Mouse (Mus musculus) adrenal gland, adult (tissue): Measurements from ENCODE around the gene Zfp219.

Experiments used
- DNase-seq, 2 experiments: peaks; one replicate each; pipeline ENCODE4 v3.0.0; 2022 to 2023; ENCODE audit warnings: low spot score in 1 of 2; ENCODE audit not compliant: inconsistent age in 2 of 2

Zfp219 gene

DNA sequence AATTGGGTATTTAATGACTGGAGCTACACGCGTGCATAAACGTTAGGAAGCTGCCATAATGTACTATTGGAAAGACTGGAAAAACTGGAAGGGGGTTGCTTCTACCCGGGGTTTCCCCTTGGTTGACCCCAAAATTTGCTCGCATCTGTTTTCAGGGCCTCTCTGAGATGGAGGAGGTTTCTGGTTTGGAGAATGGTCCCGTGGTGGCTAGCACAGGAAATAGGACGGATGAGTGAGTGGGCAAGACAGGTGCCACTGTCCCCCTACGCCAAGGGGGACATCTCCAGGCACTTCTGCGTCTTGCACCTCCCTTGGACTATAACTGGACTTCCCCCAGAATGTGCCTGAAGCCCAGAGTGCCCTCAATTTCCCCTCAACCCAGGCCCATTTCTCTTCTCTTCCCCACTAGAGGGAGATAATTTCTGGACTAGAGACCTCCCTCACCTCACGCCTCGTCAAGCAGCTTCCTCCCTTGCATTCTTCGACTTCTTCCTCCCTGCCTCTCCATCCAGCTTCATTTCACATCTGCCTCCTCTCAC, 1.4 kb downstream of the Zfp219 start:
- DNase-seq, result no peak

DNA sequence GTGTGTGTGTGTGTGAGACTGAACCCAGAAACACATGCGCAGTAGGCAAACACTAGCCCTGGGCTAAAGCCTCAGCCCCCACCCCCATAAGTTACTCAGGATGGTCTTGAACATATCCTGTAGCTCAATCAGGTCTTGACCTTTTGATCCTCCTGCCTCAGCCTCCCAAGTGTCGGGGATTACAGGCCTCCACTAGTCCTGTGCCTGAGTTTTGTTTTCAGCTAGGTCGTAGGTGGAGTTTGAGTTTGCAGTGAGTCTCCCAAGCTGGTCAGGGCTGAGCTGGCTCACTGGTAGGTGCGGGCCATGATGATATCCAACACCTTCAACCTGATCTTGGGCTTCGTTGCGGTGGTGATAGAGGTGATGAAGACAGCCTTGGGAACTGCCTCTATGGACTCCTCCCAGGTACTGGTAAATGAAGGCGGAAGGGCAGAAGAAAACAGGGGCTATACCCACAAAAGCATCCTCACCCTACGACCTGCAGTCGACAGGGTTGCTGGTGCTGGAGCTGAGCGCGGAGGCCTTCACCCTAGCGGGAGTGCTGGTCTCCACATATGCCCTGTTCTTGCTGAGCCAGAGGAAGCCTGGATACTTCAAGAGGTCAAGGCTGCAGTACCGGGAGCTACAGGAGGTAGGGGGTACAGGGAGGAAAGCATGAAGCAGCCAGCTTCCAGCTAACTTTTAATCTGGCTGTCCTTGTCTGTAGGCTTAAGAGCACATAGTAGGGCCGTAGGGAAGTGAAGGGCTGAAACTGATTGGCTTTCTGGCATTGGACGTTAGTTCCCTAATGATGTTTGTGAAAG, 2.1 kb downstream of the Zfp219 start:
- DNase-seq, result peak; percentile 52 to 68

DNA sequence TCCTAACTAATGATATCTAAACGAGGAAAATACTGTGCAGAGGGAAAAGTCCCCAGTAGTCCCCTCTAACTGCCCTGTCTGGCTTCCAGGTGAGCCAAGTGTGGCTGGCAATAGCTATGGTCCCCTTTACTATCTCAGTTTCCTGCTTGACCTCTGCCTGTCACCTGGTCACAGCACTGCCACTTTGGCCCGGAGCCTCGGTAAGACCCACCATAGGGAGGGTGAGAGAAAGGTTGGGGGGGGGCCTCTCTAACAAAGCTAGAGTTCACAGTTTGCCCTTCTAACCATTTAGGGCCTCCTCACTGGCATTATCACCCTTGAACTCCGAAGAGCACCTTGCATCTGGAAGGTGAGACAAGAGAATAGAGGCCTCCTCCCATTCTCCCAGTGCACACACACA, 2.9 kb downstream of the Zfp219 start:
- peak in 1 of 2 experiments; percentile 28 for DNase-seq

- no peak for DNase-seq
Observed at GRCm38 (mm10) chr14:52016625-52017405, 3.7 kb downstream of the Zfp219 start.

- peak in 1 of 2 experiments; percentile 71 for DNase-seq
Observed at GRCm38 (mm10) chr14:52015445-52016100, 5.0 kb downstream of the Zfp219 start, which contains the start of gene Tmem253. Tmem253 (plus strand) TSS chr14:52015658.

DNA sequence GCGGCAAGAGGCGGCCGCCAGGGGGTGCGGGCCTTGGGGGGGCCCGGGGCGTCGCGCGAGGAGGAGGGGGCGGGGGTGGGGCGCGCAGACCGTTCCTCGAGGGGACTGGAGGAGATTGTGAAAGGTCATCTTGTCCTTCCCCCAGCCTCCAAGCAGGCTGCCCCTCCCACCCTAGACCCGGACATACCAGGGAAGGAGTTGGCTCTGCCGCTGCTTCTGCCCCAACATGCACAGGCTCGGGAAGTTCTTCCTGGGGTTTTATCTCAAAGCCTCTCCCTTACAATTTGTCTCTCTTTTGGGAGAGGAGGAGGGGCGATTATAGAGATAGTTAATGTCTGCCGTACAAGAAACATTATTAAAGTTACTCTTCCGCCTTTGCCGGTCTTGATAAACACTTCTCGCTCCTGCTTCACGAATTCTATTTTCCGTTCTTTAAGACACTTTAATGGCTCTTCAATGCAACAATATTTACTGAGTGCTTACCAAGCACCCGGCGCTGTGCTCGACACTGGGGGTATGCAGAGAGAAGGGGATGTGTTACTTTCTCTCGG, 5.7 kb downstream of the Zfp219 start:
- DNase-seq, result peak; percentile 69 to 90

DNA sequence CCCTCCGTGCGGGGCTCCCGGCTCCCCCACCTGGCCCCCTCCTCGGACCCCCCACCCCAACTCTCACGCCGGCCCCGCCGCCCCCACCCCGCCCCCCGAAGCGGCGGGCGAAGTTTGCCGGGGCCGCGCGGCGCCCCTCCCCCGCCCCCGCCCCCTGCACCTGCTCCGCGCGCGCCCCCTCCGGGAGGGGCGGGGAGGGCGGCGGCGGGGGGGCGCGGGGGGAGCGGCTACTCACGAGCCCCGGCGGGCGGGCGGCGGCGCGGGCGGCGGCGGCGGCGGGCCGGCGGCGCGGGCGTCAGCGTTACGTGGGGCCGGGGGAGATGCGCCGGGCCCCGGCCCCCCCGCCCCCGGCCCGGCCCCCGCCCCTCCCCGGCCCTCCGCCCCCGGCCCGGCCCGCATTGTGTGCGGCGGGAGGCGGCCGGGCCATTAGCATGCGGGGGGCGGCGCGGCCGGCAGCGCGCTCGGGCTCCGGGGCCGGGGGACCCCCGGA, 6.2 kb downstream of the Zfp219 start:
- peak in 1 of 2 experiments; percentile 38 for DNase-seq

GRCm38 (mm10) chr14:52013771-52014219, 6.7 kb downstream of the Zfp219 start:
- DNase-seq, result peak; percentile 69 to 86

GRCm38 (mm10) chr14:52013021-52013610, 7.4 kb downstream of the Zfp219 start:
- DNase-seq, result no peak

- DNase-seq, result peak in 1 of 2 experiments; percentile 45
Observed at GRCm38 (mm10) chr14:52012553-52012952, 8.0 kb downstream of the Zfp219 start.

GRCm38 (mm10) chr14:52012085-52012484, 8.4 kb downstream of the Zfp219 start:
- DNase-seq, result peak in 1 of 2 experiments; percentile 23

GRCm38 (mm10) chr14:52011683-52012082, 8.8 kb downstream of the Zfp219 start:
- DNase-seq, result peak in 1 of 2 experiments; percentile 36

DNA sequence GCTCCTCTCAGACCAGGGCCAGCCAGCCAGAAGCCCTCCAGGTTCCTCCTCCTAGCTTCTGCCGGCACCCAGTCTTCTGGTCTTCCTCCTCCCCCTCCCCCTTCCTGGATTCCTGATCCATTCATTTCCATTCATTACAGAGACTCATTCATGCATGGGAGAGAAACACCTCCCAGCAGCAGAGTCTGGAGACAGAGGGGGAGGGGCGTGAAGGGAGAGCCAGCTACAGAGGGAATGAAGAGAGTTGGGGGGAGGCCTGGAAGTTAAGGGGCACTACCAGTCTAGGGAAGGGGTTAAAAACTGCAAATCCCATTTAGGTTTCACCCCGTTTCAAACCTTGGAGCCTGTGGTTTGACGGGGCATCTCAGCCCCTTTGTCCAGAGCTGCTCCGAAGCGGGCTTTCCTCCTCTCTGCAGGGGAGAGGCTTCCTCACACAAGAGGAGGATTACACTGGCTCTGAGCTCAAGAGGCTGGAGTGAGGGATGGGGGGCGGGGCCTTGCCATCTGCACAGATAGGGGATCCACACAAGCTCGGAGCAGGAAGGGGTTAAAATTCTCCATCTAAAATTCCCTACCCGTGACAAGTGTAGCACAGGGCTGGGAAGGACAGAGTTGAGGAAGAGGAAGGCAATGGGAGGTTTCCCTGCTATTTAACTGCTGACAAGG, 10.0 kb downstream of the Zfp219 start:
- DNase-seq, result peak in 1 of 2 experiments; percentile 55

- DNase-seq, result peak in 1 of 2 experiments; percentile 36
Observed at GRCm38 (mm10) chr14:52009841-52010240, 10.7 kb downstream of the Zfp219 start.

- no peak for DNase-seq
Observed at GRCm38 (mm10) chr14:52009361-52009760, 11.2 kb downstream of the Zfp219 start.

DNA sequence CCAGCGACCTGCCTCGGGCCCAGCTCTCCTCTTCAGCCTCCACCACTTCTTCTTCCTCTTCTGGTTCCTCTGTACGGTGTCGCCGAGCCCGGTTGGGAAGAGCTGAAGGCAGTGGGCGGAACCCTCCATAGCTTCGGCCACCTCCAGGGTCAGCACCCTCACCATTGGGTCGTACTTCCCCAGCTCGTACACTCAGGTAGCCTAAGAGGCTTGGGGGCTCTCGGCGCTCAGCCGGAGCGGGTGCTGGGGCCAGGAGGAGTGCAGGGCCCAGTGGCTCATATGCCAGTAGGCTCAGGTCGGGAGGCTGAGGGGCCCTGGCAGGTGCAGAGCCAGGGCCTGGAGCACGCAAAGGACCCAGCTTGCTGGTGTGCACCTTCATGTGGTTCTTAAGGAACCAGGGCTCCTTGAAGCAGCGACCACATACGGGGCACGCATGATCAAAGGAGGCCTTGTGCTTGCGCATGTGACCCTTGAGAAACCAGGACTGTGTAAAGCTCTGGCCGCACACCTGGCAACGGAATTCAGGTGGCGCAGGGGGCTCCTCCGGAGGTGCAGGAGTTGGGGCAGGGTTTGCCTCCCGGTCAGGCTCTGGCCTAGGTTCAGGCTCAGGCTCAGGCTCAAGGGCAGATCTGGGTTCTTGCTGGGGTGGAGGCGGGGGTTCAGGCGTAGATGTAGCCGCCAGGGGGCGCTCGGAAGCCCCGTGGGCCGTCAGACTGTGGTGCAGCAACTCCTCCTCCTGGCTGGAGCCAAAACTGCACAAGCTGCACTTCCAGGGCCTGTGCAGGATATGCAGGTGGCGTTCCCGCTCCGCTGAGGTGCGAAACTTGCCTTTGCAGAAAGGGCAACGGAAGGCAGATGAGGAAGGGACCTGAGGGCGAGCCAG, 12.0 kb downstream of the Zfp219 start:
- DNase-seq, result peak; percentile 91 to 97

DNA sequence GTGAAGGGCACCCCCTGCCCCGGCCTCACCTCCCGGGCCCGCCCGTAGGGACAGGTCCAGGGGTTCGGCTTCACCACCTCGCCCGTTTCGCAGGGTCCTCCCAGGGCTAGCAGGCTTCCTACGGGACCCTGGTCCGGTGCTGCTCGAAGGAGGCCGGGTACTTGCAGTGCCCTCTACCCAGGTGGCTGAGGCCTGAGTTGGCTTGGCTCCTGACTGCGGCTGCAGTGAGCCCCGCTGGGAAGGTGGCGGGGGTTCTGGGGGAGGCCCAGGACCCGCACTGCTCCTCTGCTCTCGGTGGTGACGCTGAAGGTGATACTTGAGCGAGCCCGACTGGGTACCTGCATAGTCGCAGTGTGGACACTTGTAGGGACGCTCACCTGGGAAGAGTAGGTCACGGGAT, 13.8 kb downstream of the Zfp219 start:
- peak; percentile 21 to 39 for DNase-seq

GRCm38 (mm10) chr14:52006241-52006640, 14.3 kb downstream of the Zfp219 start:
- DNase-seq, result no peak

GRCm38 (mm10) chr14:52005616-52006015, 14.9 kb downstream of the Zfp219 start:
- peak in 1 of 2 experiments; percentile 27 for DNase-seq
